Mouse (Mus musculus) cortical plate, adult 2 months (tissue): ENCODE measurements around the gene Astn2. TPM values are rescaled to one million over a fixed set of nuclear protein-coding genes. Genes with fewer than 3 reads are reported as not detected.
"Not testable (repeated sequence)": the region's sequence is repeated elsewhere in the genome, so short reads cannot be mapped to it uniquely, and the experiment has no call there.

Source experiments
- H3K27ac ChIP-seq: fragments of 200-500 bp; 2 replicates; pipeline ENCODE4 v1.5.1; 2012; ENCODE audit warnings: low read length, control low read depth, inconsistent platforms; ENCODE audit not compliant: insufficient read depth
- H3K4me1 ChIP-seq: fragments of 200-500 bp; 2 replicates; pipeline ENCODE4 v1.6.1; 2011; ENCODE audit warnings: low read length; ENCODE audit not compliant: control insufficient read depth, insufficient read depth
- H3K4me3 ChIP-seq: fragments of 200-500 bp; 2 replicates; pipeline ENCODE4 v1.5.1; 2011; ENCODE audit warnings: mild to moderate bottlenecking, low read length, control low read depth; ENCODE audit not compliant: insufficient read depth
- CTCF ChIP-seq: fragments of 200-500 bp; IDR thresholded peaks from 2 replicates; pipeline ENCODE4 v1.5.1; 2011; ENCODE audit warnings: mild to moderate bottlenecking, control low read depth, low read length; ENCODE audit not compliant: insufficient read depth; ENCODE audit errors: extremely low read depth
- POLR2A ChIP-seq: fragments of 200-500 bp; IDR thresholded peaks from 2 replicates; pipeline ENCODE4 v1.6.1; 2011; ENCODE audit warnings: mild to moderate bottlenecking, low read length, control low read depth; ENCODE audit not compliant: insufficient read depth; ENCODE audit errors: extremely low read depth
- polyA plus RNA-seq: library from polyadenylated mRNA; depleted of rRNA; stranded (reverse); fragments of >200 nt; gene quantifications from 2 replicates; pipeline ENCODE4 v1.2.3, GENCODE M21; 2012

Astn2 gene
- polyA plus RNA-seq, 1 experiment, result 20.9 TPM

GRCm38 (mm10) chr4:65711678-65712077 lies 692.7 kb downstream of the Astn2 start:
- H3K27ac ChIP-seq, result no peak overlapping the region
- no peaks in the 10 kb centered on the region for H3K4me1 ChIP-seq
- TF ChIP-seq CTCF (no peak), POLR2A (no peak)
- H3K4me3 ChIP-seq, result no peak overlapping the region

- Histone ChIP-seq H3K4me1 (no peaks in the 10 kb centered on the region), H3K27ac (no peak overlapping the region), H3K4me3 (no peak overlapping the region)
- TF ChIP-seq CTCF (no peak), POLR2A (no peak)
Measured at GRCm38 (mm10) chr4:65710623-65711022, 693.8 kb downstream of the Astn2 start.

GRCm38 (mm10) chr4:65701848-65702247 lies 702.6 kb downstream of the Astn2 start:
- peaks cover 4% of the 10 kb centered on the region for H3K4me1 ChIP-seq
- TF ChIP-seq POLR2A (no peak), CTCF (no peak)
- no peak overlapping the region for H3K4me3 ChIP-seq
- H3K27ac ChIP-seq, result no peak overlapping the region

GRCm38 (mm10) chr4:65699743-65700361 lies 704.6 kb downstream of the Astn2 start:
- H3K4me3 ChIP-seq, result no peak overlapping the region
- H3K4me1 ChIP-seq, result peaks cover 4% of the 10 kb centered on the region
- H3K27ac ChIP-seq, result no peak overlapping the region
- no peak for TF ChIP-seq POLR2A
- TF ChIP-seq CTCF, result no peak

GRCm38 (mm10) chr4:65695241-65695640 lies 709.2 kb downstream of the Astn2 start:
- no peak overlapping the region for H3K4me3 ChIP-seq
- TF ChIP-seq CTCF (no peak), POLR2A (no peak)
- H3K4me1 ChIP-seq, result 0 out of 2 replicates have a peak, but pooled peaks cover 2% of the 10 kb centered on the region
- no peak overlapping the region for H3K27ac ChIP-seq

GRCm38 (mm10) chr4:65694011-65694410 lies 710.4 kb downstream of the Astn2 start:
- TF ChIP-seq POLR2A, result no peak
- TF ChIP-seq CTCF, result no peak
- Histone ChIP-seq H3K27ac (no peak overlapping the region), H3K4me1 (no peaks in the 10 kb centered on the region), H3K4me3 (no peak overlapping the region)

GRCm38 (mm10) chr4:65687006-65687723 lies 717.2 kb downstream of the Astn2 start:
- Histone ChIP-seq H3K4me1 (no peaks in the 10 kb centered on the region), H3K27ac (no peak overlapping the region), H3K4me3 (no peak overlapping the region)
- no peak for TF ChIP-seq POLR2A
- no peak for TF ChIP-seq CTCF

- no peaks in the 10 kb centered on the region for H3K4me1 ChIP-seq
- H3K27ac ChIP-seq, result no peak overlapping the region
- TF ChIP-seq POLR2A (no peak), CTCF (no peak)
- H3K4me3 ChIP-seq, result no peak overlapping the region
Measured at GRCm38 (mm10) chr4:65686258-65687005, 718.0 kb downstream of the Astn2 start.

GRCm38 (mm10) chr4:65684401-65684800 lies 720.0 kb downstream of the Astn2 start:
- TF ChIP-seq POLR2A (no peak), CTCF (no peak)
- H3K4me1 ChIP-seq, result no peaks in the 10 kb centered on the region
- H3K4me3 ChIP-seq, result no peak overlapping the region
- no peak overlapping the region for H3K27ac ChIP-seq

GRCm38 (mm10) chr4:65679786-65680185 lies 724.6 kb downstream of the Astn2 start:
- not testable (repeated sequence) for H3K27ac ChIP-seq, H3K4me1 ChIP-seq, H3K4me3 ChIP-seq
